Mouse (Mus musculus) megakaryocyte, embryonic 14.5 days (primary cell): ENCODE results near the gene Cdc14a.

Experiments
- FLI1 ChIP-seq: IDR thresholded peaks from 2 replicates; pipeline ENCODE4 v1.6.1; 2012; ENCODE audit warnings: low read length, inconsistent platforms, mixed read lengths
- GATA1 ChIP-seq: IDR thresholded peaks from 3 replicates; pipeline ENCODE4 v1.6.1; 2012; ENCODE audit warnings: mixed read lengths, low read length, inconsistent platforms, borderline replicate concordance

DNA sequence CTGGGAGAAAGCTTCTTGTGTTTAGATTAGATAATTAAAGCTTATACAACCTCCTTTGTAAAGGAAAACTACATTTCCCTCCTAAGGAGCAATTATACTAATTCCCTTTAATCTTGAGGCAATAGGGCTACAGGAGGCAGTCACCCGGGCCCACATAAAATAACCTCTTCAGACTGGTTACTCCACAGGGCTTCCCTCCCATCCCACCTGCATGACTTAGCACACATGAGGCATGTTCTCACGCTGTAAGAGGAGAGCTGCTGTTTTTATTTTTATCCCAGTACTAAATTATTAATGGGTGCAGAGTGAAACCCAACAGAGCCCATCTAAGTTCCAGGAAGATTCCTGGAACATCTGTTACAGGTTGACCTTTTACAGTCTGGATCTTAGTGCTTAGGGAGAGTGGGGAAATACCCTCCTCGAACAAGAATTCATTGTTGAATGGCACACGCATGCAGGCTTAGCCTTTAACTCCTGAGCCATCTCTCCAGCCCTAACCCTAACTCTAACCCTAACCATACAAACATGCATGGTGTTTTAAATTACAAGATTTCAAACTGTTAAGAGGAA is 54.9 kb downstream of the Cdc14a start:
- TF ChIP-seq GATA1 (no peak), FLI1 (no peak)
